Comparison of ENCODE assay signal across 28 mouse cellular contexts in genomic region chr8:122469407-122469806, GRCm38 (mm10). TPM values are rescaled to one million over a fixed set of nuclear protein-coding genes. Genes with fewer than 3 reads are reported as not detected.
DNase-seq lines count a peak whose midpoint lies in the region; ATAC-seq and TF ChIP-seq lines count a peak whose summit lies in the region.
"Had no signal": no experiment of that assay in that cellular context is flagged by ENCODE, and none has a peak within 500 bp of the region (broad histone marks: within the 10 kb centered on the region; RNA-seq: fewer than 3 reads in every experiment).

No protein-coding gene starts in this region.

- H3K4me3 ChIP-seq in kidney, embryonic 15.5 days (replicated peaks), result no peak overlapping the region
- peak overlapping the region; percentile 25 for H3K4me3 ChIP-seq in thymus, adult 2 months (ENCODE audit: control insufficient read depth, insufficient read depth, low read length)
- H3K4me3 ChIP-seq: embryonic facial prominence, embryonic 10.5 days; embryonic facial prominence, embryonic 13.5 days; erythroblast, embryonic 14.5 days; forebrain, embryonic 12.5 days; forebrain, embryonic 15.5 days; heart, embryonic 13.5 days; hindbrain, embryonic 12.5 days; hindbrain, embryonic 15.5 days had no signal

- no peak for TF ChIP-seq CTCF in thymus, adult 2 months (IDR thresholded peaks at IDR 0.05; ENCODE audit: borderline replicate concordance, control insufficient read depth, extremely low read depth, insufficient read depth, low read length, poor library complexity)

- no peak overlapping the region for H3K27ac ChIP-seq in kidney, embryonic 15.5 days
- peak overlapping the region; percentile 91 for H3K27ac ChIP-seq in thymus, adult 2 months (ENCODE audit: control insufficient read depth, insufficient read depth, low read length)
- H3K27ac ChIP-seq: embryonic facial prominence, embryonic 10.5 days; embryonic facial prominence, embryonic 13.5 days; forebrain, embryonic 12.5 days; forebrain, embryonic 15.5 days; heart, embryonic 13.5 days; hindbrain, embryonic 12.5 days; hindbrain, embryonic 15.5 days had no signal

- H3K4me2 ChIP-seq in kidney, embryonic 15.5 days, result no peak overlapping the region
- H3K4me2 ChIP-seq: embryonic facial prominence, embryonic 13.5 days; forebrain, embryonic 12.5 days; forebrain, embryonic 15.5 days; heart, embryonic 13.5 days; hindbrain, embryonic 12.5 days; hindbrain, embryonic 15.5 days had no signal

- peaks cover 74% of the 10 kb centered on the region for H3K36me3 ChIP-seq in kidney, embryonic 15.5 days
- H3K36me3 ChIP-seq in thymus, adult 2 months (ENCODE audit: control insufficient read depth, insufficient read depth, low read length), result peaks cover 17% of the 10 kb centered on the region

- H3K9me3 ChIP-seq in kidney, embryonic 15.5 days (replicated peaks), result no peaks in the 10 kb centered on the region
- H3K9me3 ChIP-seq: embryonic facial prominence, embryonic 10.5 days; embryonic facial prominence, embryonic 13.5 days; forebrain, embryonic 12.5 days; forebrain, embryonic 15.5 days; heart, embryonic 13.5 days; hindbrain, embryonic 12.5 days; hindbrain, embryonic 15.5 days had no signal

- DNase-seq in kidney, adult 11 months, result peak; percentile 32
- DNase-seq in kidney, postnatal 14 days, result no peak
- DNase-seq in kidney, postnatal 36 days, result peak; percentile 28 to 35
- DNase-seq in thymus, adult 2 months, result no peak
- no peak for DNase-seq in thymus, adult 18-20 months
- DNase-seq in frontal cortex, postnatal 14 days (ENCODE audit: low spot score in 2 of 2), result no peak
- DNase-seq: adrenal gland, adult 2 months; adrenal gland, postnatal 14 days; cerebellum, adult 11-12 months; cerebellum, adult 8-10 months; cerebellum, postnatal 10 days; cerebellum, postnatal 36 days; embryo, embryonic 11 days; gastrocnemius, postnatal 10 days; gastrocnemius, postnatal 36 days; heart, postnatal 14 days had no signal

- no peak overlapping the region for H3K9ac ChIP-seq in kidney, embryonic 15.5 days
- H3K9ac ChIP-seq: embryonic facial prominence, embryonic 13.5 days; forebrain, embryonic 12.5 days; forebrain, embryonic 15.5 days; heart, embryonic 13.5 days; hindbrain, embryonic 12.5 days; hindbrain, embryonic 15.5 days had no signal

- no peak for TF ChIP-seq POLR2A in thymus, adult 2 months (IDR thresholded peaks at IDR 0.05; ENCODE audit: control insufficient read depth, extremely low read depth, insufficient read depth, low read length, poor library complexity)

- H3K4me1 ChIP-seq in kidney, embryonic 15.5 days, result peaks cover 6% of the 10 kb centered on the region
- H3K4me1 ChIP-seq in thymus, adult 2 months (replicated peaks; ENCODE audit: control insufficient read depth, insufficient read depth, low read length), result peaks cover 63% of the 10 kb centered on the region

- H3K27me3 ChIP-seq in kidney, embryonic 15.5 days, result no peaks in the 10 kb centered on the region
- H3K27me3 ChIP-seq in thymus, adult 2 months (ENCODE audit: control insufficient read depth, insufficient read depth, low read length), result no peaks in the 10 kb centered on the region
- H3K27me3 ChIP-seq: embryonic facial prominence, embryonic 13.5 days; forebrain, embryonic 12.5 days; forebrain, embryonic 15.5 days; heart, embryonic 13.5 days; hindbrain, embryonic 15.5 days had no signal

- 73% methylated on average over 6 of the region's 6 CpGs for WGBS in kidney, embryonic 15.5 days
- WGBS in thymus, adult 2 months, result 72% methylated on average over 6 of the region's 6 CpGs

- ATAC-seq in kidney, embryonic 15.5 days (replicated peaks; ENCODE audit: low FRiP score), result no peak
- ATAC-seq: CD4-positive, CD25-positive, alpha-beta regulatory T cell, adult 4 months; forebrain, embryonic 15.5 days had no signal

RNA-seq across cellular contexts. Expression of gene Rnf166, which starts 6.5 kb away (rescaled TPM):
- 37.7 and 39.8 TPM in 2 replicates for polyA plus RNA-seq in kidney, embryonic 15.5 days (2015; fragmentation: Nextera tagmentation; extraction: Ambion mirVana)
- 273 and 296 TPM in 2 replicates for polyA plus RNA-seq in thymus, adult 2 months (2012; rRNA removed)

RNA-seq across cellular contexts. Expression of gene Ctu2, which starts 6.5 kb away (rescaled TPM):
- 48.6 and 55.7 TPM in 2 replicates for polyA plus RNA-seq in kidney, embryonic 15.5 days (2015; fragmentation: Nextera tagmentation; extraction: Ambion mirVana)
- polyA plus RNA-seq in thymus, adult 2 months (2012; rRNA removed), result 118 and 136 TPM in 2 replicates

RNA-seq across cellular contexts. Expression of gene Snai3, which starts 8.9 kb away (rescaled TPM):
- 0.34 and 0.78 TPM in 2 replicates for polyA plus RNA-seq in kidney, embryonic 15.5 days (2015; fragmentation: Nextera tagmentation; extraction: Ambion mirVana)
- polyA plus RNA-seq in thymus, adult 2 months (2012; rRNA removed), result 47.1 and 51.1 TPM in 2 replicates
- polyA plus RNA-seq: brain, embryonic 14.5 days; erythroblast, embryonic 14.5 days; forebrain, embryonic 12.5 days; forebrain, embryonic 15.5 days; hindbrain, embryonic 12.5 days; hindbrain, embryonic 15.5 days had no signal

RNA-seq across cellular contexts. Expression of gene Mvd, which starts 26.2 kb away (rescaled TPM):
- polyA plus RNA-seq in kidney, embryonic 15.5 days (2015; fragmentation: Nextera tagmentation; extraction: Ambion mirVana), result 32.7 and 37.5 TPM in 2 replicates
- 25.0 and 26.2 TPM in 2 replicates for polyA plus RNA-seq in thymus, adult 2 months (2012; rRNA removed)

RNA-seq across cellular contexts. Expression of gene Cyba, which starts 36.7 kb away (rescaled TPM):
- polyA plus RNA-seq in kidney, embryonic 15.5 days (2015; fragmentation: Nextera tagmentation; extraction: Ambion mirVana), result 310 and 320 TPM in 2 replicates
- 671 and 705 TPM in 2 replicates for polyA plus RNA-seq in thymus, adult 2 months (2012; rRNA removed)
- polyA plus RNA-seq: C2C12 had no signal

Comparison
In these comparisons a context has a peak if more than half of its experiments do, and no peak if none do; other contexts are left out.
1. DNase-seq: peak in kidney, adult 11 months (single experiment) and kidney, postnatal 36 days (2 of 2); none in kidney, postnatal 14 days (single experiment), thymus, adult 2 months (single experiment), thymus, adult 18-20 months (0 of 2) and frontal cortex, postnatal 14 days (0 of 2).
2. RNA of gene Snai3, which starts 8.9 kb away (polyA plus RNA-seq): 47.1 to 51.1 TPM in thymus, adult 2 months; 0.34 to 0.78 TPM in kidney, embryonic 15.5 days; every median in the first group is over 10 times any median in the second.